Mouse (Mus musculus) brain, embryonic 14.5 days (tissue): ENCODE measurements around the gene Gas7.

Experiments
- CTCF ChIP-seq: fragments of 200-500 bp; IDR thresholded peaks from 2 replicates; pipeline ENCODE4 v1.5.1; 2012; ENCODE audit warnings: inconsistent platforms, mild to moderate bottlenecking, moderate library complexity, borderline replicate concordance; ENCODE audit not compliant: insufficient read depth, insufficient read length; ENCODE audit errors: extremely low read depth
- POLR2A ChIP-seq: fragments of 200-500 bp; IDR thresholded peaks from 2 replicates; pipeline ENCODE4 v1.6.1; 2012; ENCODE audit warnings: mild to moderate bottlenecking, inconsistent platforms, borderline replicate concordance; ENCODE audit not compliant: poor library complexity, insufficient read depth, insufficient read length, severe bottlenecking; ENCODE audit errors: extremely low read depth

DNA sequence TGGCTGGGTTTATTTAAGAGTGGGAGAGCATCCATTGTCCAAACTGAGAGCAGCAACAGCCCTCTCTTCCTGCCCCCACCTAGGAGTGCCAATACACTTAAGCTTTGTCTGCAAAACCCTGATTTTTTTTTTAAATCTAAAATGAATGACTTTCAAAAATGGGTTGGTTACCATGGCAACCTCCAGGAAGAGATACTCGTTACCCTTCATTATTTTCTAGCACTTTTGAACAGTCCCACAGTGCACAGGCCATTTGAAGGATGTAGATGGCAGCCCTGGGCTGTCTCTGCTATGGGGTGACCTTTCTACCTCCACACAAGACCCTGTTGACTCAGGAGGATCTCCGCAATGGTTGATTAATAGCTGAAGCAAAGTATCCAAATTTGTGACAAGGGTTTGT lies 230.9 kb downstream of the Gas7 start:
- TF ChIP-seq CTCF (no peak), POLR2A (no peak)
